Mouse (Mus musculus): ENCODE results near the gene Bcl11a.

The Bcl11a gene

DNA sequence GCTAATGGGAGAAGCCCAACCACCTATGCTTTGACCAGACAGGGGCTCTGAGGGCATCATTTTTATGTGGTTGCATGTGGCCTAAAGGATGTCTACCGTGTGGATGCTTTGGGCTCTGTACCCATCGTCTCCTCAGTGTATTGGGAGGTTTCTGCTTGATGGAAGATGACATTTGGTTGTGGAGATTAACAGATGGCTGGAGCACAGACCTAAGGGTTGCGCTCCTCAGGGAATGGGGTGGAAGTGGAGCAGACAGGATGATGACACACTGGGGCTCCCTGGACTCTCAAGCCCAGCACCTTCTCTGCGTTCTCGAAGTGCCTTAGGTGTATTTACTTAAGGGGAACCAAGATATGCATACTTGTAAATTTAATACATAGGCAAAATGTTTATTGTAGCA lies 56.1 kb downstream of the Bcl11a start:
- no peak for DNase-seq

DNA sequence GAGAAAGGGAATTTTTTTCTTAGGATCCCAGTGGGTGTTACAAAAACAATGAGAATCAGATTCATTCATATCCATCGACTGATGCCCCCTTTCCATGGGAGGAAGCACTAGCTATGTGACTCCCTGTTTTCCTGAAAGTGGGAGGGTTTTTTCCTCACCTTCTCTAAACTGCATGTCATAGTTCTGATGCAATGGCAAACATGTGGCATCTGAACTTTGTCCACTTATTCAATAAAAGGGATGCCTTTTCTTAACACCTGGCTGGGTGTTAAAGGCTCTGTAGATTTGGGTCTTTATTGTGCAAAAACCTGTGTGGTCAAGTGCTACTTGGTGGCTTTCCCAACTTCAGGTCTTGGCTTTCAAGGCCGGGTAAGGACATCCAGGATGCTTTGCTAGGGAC lies 57.4 kb downstream of the Bcl11a start:
- DNase-seq: no peak

DNA sequence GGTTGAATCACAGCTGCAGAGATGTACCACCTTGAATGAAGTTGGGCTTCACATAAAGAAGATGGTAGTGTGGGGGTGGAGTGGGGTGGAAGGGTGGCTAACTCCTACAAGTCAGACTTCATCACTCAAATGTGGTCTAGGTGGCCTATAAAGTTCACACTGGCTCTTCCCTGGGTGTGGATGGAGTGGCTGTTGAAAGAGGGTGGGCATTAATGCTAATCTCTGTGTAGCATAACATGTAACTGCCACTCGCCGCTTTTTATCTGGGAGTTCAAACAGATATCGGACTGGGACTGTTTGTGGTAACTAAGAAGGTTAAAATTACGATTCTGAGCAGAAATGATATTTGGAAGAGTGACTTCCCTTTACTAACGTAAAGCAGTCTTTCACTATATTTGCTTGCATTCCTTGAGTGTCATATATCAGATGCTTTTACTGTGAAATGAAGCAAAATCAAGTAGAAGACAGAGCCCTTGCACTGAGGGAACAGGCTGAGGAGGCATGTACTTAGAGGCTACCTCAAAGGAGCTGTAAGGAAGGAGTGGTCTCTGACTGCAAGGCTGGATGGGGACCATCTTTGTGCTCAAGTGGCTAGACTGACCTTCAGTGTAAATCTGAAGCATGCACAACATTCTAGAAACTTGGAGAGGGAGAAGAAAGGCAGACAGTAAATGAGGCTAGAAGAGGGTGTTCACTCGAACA lies 58.4 kb downstream of the Bcl11a start:
- DNase-seq: no peak

DNA sequence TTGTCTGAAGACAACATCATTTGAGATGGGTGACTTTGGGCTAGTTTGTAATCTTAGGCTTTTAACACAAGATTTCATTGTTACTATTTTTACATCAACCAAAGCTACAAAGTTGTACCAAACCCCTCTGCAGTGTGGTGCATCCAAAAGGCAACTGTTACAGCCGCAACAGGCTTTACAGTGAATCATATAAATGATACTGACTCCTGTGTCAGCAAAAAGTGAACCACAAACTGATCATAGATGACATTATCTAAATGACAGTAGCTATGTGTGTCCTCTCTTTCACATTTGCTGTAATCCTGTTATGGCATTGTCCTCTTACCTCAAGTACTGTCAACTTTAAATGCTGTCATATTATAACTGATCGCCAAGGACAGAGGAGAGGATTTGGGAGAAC lies 60.0 kb downstream of the Bcl11a start:
- no peak for DNase-seq

DNA sequence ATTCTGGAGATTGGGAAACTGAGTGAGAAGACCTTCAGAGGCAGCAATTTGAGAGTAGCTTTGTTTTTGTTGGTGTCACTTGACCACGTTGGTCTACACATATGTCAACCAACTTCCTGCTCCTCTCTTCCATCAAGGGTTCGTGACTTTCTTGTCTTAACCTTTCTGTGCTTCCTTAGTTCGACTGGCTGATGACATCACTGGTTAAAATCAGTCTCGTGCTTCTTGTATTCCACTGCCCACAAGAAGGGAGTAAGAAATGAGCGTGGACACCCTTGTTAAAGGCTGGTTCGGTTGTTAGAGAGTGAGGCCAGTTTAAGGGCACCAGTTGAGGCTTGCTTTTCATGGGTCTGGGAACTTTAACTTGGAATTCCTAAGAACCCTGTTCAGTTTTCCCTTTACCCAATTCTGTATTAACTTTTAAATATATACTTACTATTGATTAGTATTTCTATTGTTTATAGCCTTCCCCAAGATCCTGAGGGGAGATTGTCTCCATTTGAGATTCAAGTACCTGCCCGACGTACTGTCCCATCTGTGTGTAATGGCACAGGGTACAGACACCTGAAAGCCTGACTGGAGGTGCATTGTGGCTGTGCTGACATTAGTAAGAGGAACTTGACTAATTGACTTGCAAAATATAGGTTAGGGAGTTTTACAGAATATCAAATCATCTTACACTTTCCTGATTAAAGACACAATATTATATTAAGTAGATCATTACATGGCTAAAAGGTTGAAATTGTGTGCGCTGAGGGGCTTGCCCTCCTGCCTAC lies 60.9 kb downstream of the Bcl11a start:
- no peak for DNase-seq

DNA sequence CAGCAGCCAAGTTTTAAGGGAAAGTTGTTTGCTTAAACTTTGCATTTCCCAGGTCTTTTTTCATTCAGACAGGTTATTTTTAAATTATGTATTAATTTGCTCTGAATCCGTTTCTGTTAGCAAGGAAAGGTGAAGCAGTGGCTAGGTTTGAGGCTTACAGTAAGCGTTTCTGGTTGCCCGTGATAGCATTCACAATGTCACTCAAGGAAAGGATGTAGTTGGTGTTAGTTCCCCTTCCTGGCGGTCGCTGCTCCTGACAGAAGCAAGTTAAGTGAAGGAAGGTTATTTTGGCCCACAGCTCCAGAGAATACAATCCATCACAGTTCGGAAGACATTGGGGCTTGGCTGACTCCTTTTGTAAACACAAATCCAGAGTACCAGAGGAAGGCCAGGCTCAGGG lies 61.6 kb downstream of the Bcl11a start:
- no peak for DNase-seq

DNA sequence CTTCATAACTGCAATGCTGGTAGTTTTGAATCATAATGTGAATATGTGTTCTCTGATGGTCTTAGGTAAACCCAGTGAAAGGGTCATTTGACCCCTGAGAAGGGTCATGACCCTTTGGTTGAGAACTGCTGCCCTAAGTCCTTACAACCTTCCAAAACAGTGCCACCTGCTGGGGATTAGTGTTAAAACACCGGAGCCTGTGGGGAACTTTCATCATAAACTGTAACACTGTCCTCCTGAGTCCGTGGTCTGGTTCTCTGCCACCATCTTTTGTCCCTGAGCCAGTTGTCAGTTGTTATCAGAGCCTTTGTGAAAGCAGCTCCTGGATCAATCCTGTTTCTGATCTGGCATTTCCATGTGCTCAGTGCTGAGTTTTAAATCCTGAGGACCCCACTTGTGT lies 62.1 kb downstream of the Bcl11a start:
- no peak for DNase-seq

DNA sequence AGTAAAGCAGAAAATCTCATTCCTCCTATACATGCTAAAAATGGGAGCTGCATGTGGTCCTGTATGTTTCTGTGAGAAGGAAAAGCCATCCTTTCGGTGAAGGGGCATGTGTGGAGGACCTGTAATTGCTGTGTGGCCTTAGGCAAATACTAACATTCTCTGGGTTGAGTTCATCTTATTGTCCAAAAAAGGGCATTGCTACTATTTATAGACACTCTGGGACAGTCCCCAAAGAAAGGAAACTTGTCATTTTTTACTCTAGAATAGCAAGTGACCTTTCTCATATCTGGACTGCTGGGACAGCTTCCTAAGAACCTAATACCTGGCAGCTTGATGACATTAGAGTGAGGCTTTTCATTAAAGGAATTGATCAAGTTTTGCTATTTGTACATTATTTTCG lies 63.1 kb downstream of the Bcl11a start:
- no peak for DNase-seq

DNA sequence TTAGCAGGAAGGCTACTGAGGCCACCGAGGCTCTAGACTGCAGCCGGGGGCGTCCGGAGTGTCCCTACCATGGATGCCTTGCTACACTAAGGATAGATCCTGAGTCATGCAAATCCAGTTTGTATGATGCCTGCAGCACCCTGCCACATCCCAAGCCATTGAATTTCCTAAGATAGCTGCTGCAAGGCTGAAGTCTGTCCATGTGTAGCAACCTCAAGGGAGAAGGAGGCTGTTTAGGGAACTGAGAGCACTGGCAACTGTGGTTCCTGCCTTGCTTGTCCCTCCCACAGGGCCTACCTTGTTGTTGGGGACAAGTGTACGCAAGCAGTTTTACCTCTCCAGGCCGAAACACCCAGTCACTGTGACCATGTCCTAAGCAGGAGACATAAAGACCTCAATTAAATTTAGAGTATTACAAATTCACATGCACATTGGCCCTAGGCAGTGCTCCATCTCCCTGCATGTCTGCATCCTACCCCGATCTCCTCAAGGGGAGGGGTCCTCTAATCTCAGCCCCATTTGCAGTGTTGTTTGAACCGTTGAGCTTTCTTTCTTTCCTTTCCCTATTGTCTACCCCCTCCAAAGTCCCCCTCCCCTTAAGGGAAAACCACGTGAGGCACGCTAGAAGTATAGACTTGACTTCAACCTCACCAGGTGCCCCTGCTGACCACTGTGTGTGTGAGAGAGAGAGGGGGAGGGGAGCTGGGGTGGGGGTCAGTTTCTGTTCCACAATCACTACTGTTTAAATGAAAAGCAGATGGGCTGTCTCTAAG lies 63.8 kb downstream of the Bcl11a start:
- DNase-seq: no peak

DNA sequence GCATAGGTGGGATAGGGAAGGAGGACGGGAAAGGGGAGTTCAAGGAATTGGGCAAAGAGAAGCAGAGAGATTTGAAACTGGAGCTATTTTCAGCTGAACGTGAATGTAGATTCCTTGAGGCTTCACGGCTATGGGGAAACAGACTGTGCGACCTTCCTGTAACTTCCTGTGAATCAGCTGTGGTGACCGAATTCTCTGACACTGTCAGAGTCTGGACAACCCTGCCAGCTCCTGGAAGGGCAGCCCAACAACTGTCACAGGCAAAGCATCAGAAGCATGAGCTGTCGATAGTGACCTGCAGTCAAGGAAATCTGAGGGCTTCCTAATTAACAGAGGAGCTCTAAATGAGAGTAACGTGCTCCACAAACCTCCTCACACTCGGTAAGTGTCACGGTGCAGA lies 64.5 kb downstream of the Bcl11a start:
- no peak for DNase-seq

DNA sequence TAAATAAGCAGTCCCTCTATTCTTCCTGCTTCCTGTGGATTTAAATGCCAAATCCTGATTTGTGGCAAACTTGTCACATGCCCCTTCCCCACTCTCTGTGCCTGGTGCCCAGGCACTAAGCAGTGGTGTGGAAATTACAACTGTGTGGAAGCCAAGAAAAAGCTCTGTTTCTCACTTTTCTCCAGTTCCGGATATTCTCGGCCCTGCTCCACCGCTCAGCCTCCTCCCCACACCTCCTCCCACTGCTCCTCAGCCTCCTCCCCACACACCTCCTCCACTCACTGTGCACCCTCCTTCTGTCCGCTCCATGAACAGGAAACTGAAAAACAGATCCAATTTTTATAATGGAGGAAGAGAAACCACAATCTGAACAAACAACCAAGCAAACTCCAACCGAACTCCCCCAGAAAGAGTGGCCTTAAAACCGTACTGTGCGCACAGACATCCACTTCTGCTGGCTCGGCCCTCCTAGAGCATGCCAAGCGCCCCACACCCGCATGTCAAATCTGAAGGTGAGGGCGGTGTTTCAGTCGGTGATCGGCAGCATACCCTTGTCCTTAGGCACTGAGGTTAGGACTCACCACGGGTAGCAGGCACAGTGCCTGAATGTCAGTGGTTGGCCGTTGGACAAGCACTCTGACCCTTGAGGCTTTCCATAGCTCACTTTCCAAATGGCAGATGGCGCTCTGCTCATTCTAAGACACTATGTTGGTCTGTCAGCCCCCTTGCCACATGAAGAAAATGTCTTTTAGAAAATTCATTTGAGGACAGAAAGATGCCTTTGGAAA lies 66.5 kb downstream of the Bcl11a start:
- DNase-seq: peak; percentile 6

DNA sequence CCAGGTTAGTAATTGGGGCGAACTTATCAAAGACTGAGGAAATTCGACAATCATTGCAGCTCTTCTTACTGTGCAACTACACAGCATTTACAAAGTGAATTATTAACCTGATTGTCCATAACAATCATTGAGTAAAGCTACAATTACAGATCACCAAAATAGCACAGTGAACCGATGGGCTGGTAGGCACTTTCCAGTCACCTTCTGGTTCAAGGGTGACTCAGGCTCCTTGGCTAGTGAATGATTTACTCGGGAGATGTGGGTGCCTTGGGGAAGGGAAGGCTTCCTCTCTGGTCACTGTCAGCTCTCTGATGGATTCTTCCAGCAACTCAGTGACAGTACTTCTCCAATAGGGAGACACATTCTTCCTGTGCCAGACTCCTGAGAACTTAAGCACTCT lies 68.2 kb downstream of the Bcl11a start:
- DNase-seq: no peak

DNA sequence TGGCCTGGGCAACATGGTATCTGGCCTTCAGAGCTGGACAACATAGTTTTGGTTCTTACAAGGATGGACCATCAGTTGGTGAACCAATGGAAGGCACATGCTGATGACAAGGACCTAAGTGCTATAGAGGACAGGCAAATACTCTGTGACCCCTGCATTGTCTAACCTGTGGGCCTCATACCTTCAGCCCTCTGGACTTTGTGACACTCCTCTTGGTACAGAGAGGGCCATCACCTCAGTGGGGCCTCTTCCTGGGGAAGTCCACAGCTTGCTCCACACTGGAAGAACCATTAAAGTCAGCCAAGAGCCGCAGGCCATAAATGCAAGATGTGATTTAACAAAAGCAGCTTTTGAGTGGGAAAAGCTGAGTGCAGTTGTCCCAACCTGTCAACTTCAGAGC lies 68.6 kb downstream of the Bcl11a start:
- no peak for DNase-seq

DNA sequence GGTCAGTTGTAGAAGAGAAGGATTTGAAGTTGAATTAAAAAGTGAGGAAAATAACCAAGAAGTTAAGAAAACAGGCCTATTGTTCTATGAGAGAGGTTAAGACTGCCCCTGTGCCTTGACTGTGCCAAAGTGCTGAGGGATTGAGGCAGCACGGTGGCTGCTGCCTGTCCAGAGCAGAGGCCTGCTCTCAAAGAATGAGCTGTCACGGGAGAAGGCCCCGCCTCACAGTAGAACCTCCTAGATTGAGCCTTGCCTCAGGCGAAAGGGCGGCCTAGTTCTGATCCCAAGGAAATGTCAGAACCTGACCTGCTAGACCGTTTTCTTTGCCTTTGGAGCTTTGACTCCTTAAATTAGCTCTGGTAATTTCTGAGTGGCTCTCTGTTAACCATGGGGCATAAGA lies 69.8 kb downstream of the Bcl11a start:
- no peak for DNase-seq

DNA sequence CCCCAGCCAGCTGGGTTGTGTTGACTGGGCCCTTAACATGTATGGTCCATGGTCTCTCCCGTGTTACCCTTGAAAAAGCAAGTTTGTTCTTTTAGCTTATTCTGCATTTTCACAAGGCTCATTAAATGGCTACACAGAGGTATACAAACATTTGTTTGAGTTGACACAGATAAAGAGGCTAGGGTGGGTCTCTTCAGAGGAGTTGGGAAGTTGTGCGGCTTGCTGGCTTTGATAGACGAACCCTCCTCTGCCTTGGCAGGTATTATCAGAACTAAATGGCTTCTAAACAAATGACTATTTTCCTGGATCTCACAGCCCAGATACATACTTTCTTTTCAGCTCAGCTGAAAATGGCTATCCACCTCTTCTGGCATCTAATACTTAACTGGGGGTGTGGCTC lies 70.7 kb downstream of the Bcl11a start:
- DNase-seq: no peak

DNA sequence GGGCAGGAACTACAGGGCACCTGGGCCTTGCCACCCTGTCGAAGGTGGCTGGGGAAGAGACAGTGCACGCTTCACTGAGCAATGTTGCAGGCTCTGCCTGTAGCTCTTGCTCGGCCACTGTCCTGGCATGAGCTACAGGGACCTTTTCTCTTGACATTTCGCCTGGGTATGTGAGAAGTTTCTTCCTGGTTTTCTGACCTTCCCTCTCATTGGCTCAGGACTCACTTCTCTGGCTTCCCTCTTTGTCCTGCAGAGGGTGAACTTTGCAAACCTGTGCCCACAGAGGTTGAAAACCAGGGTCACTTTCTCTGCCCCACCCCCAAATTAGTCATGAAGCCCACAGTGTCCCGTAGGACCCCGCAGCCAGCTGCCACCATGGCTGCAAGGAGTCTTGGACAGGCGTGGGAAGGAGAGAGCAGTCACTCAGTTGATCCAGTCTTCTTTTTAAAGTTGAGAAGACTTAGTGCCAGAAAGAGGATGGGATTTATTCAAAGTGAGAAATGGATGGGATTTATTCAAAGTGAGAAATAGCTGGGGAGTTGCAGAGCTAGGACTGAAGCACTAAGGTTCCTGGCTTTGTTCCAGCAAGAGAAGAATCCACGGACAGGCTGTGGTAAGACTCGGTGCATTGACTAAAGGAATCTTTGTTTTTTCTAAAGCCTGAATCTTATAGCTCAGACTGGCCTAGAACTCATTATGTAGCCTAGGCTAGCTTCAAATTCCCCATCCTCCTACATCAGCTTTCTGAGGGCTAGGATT lies 71.8 kb downstream of the Bcl11a start:
- no peak for DNase-seq

DNA sequence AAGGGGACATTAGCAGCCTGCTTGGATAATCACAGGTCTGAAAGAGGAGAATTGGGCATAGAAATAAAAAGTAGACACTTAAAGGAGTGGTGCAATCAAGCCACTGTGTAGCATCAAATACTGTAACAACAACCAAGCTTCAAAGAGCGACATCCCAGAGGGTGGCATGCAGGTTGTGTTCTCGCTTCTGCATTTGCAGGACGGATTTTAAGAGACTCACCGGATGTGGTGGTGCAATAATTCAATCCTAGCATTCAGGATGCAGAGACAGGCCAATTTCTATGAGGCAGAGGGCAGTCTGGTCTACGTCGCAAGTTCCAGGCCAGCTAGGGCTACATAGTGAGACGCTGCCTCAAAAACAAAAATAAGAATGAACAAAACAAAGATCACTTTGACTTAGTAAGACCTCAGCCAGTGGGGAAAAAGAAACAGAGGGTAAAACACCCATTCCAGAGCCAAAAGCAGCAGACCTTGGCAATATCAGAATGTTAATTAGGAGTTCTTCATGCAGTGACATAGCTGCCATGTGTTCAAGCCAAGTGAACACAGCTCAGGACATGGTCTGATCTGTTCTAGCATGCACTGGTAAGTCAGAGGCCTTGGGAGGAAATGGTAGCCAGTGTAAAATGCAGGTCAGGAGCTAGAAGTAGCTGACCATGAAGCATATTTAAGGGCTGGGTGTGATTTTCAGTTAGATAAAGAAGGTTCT lies 74.4 kb downstream of the Bcl11a start:
- no peak for DNase-seq

DNA sequence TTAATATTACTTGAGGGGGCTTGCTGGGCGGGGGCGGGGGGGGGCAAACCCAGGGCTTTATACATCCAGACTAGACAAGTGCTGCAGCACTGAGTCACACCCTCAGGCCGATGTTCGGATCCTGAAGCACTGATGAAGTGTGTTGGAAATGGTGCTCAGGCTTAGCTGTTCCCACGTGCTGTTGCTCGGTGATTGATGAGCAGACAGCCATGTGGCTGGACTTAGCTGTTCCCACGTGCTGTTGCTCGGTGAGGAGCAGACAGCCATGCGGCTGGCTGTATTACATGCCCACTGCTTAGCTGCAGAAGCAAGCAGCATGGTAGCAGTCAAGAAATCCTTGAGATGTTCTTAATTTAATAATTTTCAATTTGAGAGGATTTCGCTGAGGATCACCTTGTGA lies 75.2 kb downstream of the Bcl11a start:
- DNase-seq: no peak

DNA sequence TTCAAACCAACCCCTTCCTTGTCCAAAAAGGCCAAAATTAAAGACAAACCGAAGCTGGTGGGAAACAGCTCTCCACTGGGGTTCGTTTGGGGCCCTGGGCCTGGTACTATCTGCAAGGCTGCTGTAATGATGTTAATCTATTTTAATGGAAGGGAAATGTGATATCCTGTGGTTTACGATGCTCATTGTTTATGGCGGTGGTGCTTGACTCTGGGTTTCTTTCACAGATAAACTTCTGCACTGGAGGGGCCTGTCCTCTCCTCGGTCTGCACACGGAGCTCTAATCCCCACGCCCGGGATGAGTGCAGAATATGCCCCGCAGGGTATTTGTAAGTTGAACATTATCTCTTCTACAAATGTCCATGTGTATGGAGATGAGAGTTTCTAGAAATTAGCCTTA lies 80.2 kb downstream of the Bcl11a start:
- DNase-seq: no peak

DNA sequence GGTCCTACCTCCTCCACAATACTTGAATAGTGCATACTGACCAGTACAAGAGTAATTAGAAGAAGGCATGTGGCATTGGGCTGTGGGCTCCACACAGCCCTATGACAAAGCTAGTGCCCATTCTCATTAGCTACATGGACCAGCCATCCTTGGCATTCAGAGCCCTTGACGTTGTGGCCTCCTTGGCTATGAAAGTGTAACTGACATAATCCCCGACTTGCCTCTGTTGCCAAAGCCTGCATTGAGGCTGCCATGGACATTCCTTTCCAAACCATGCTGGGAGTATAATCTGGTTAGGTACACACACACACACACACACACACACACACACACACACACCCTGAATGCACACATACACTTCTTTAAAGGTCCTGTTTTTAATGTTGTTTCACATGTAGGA lies 81.8 kb downstream of the Bcl11a start:
- no peak for DNase-seq

DNA sequence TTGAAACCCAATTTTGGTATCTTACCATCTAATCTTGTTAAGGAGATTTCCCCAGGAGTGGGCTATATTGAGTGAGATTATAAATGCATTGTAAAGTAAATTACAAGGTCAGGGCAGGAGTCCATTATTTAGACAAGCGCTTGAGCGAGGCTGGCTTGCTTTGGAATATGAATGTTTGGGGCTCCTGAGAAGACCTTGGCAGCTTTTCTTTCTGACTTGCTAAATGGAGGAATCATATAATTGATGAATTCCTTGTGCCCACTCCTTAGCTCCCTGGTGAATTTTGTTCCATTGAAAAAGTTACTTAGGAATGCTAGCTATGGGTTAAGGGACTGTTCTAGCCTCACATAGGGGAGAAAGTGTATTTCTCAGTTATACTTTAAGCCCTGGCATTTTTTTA lies 83.6 kb downstream of the Bcl11a start:
- no peak for DNase-seq

DNA sequence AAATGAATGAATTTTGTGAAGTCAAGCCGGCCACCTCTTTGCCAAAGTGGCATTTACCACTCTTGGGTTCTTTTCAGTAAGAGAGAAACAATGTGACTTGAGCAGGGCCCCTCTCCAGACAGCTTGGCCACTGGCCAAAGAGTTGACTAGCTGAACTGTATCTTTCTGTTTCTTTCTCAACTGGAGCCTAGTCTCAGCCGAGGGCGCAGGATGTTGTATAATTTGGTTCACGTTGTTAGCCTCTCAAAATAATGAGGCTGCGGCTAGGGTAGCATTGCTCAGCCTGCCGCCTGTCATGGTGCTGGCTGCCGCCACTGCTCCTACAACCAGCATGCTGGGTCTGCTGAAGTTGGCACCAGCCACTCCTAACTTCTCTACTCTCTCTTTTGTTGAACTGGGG lies 84.2 kb downstream of the Bcl11a start:
- no peak for DNase-seq

Measured in cerebellum, adult 11 months (tissue).